Mouse (Mus musculus) cortical plate, adult 2 months (tissue): Measurements from ENCODE around the gene Krtap10-4.

Experiments
- CTCF ChIP-seq: fragments of 200-500 bp; IDR thresholded peaks from 2 replicates; pipeline ENCODE4 v1.5.1; 2011; ENCODE audit warnings: mild to moderate bottlenecking, control low read depth, low read length; ENCODE audit not compliant: insufficient read depth; ENCODE audit errors: extremely low read depth
- POLR2A ChIP-seq: fragments of 200-500 bp; IDR thresholded peaks from 2 replicates; pipeline ENCODE4 v1.6.1; 2011; ENCODE audit warnings: mild to moderate bottlenecking, low read length, control low read depth; ENCODE audit not compliant: insufficient read depth; ENCODE audit errors: extremely low read depth

GRCm38 (mm10) chr10:77847538-77847937 lies 20.6 kb upstream of the Krtap10-4 start:
- TF ChIP-seq POLR2A (no peak), CTCF (no peak)
